Mouse (Mus musculus) embryonic facial prominence, embryonic 11.5 days (tissue): Measurements from ENCODE around the gene Cyp2s1. TPM values are rescaled to one million over a fixed set of nuclear protein-coding genes. Genes with fewer than 3 reads are reported as not detected.
A peak's percentile ranks its signal among the peaks of the same experiment; 100 is the strongest.

Source experiments
- ATAC-seq: fragments of 200-750 bp; cut with Nextera tagmentation; replicated peaks from 2 replicates; pipeline ENCODE4 v1.8.0; 2017; ENCODE audit warnings: low read depth; ENCODE audit not compliant: insufficient number of reproducible peaks, low FRiP score, low TSS enrichment
- DNase-seq: peaks from one replicate; pipeline ENCODE4 v3.0.0-alpha.2; 2015; ENCODE audit warnings: low spot score
- H3K27ac ChIP-seq: fragments of 300-500 bp; sonication (generic); replicated peaks from 2 replicates; pipeline ENCODE4 v1.5.1; 2014; ENCODE audit warnings: mild to moderate bottlenecking, low read depth, low read length, control low read depth
- H3K27me3 ChIP-seq: fragments of 300-500 bp; sonication (generic); 2 replicates; pipeline ENCODE4 v1.6.1; 2014; ENCODE audit warnings: mild to moderate bottlenecking, low read length, moderate library complexity, mixed read lengths; ENCODE audit not compliant: control insufficient read depth, insufficient read depth
- H3K36me3 ChIP-seq: fragments of 300-500 bp; sonication (generic); replicated peaks from 2 replicates; pipeline ENCODE4 v1.6.1; 2014; ENCODE audit warnings: low read depth, mild to moderate bottlenecking, low read length, moderate library complexity, mixed read lengths; ENCODE audit not compliant: control insufficient read depth, insufficient read depth
- H3K4me1 ChIP-seq: fragments of 300-500 bp; sonication (generic); 2 replicates; pipeline ENCODE4 v1.6.1; 2014; ENCODE audit warnings: low read length, mixed read lengths; ENCODE audit not compliant: control insufficient read depth, insufficient read depth
- H3K4me2 ChIP-seq: fragments of 300-500 bp; sonication (generic); 2 replicates; pipeline ENCODE4 v1.6.1; 2014; ENCODE audit warnings: low read depth, mild to moderate bottlenecking, control low read depth, low read length, moderate library complexity
- H3K4me3 ChIP-seq: fragments of 300-500 bp; sonication (generic); 2 replicates; pipeline ENCODE4 v1.5.1; 2014; ENCODE audit warnings: low read depth, low read length, control low read depth
- H3K9ac ChIP-seq: fragments of 300-500 bp; sonication (generic); replicated peaks from 2 replicates; pipeline ENCODE4 v1.6.1; 2014; ENCODE audit warnings: mild to moderate bottlenecking, control low read depth, low read length
- H3K9me3 ChIP-seq: fragments of 300-500 bp; sonication (generic); replicated peaks from 2 replicates; pipeline ENCODE4 v1.6.1; 2016; ENCODE audit warnings: mild to moderate bottlenecking, low read length, inconsistent platforms, mixed read lengths; ENCODE audit not compliant: control insufficient read depth
- WGBS: fragments of 180-500 bp; shearing (Covaris S2); extraction: QIAGEN DNeasy Blood & Tissue Kit; methylation state at CpG from one replicate; pipeline ENCODE4 v1.1.7; 2014; 5-methylcytosine and 5-hydroxymethylcytosine counted together
- polyA plus RNA-seq: library from polyadenylated mRNA; unstranded; fragments of >200 nt; fragmentation: Nextera tagmentation; extraction: Ambion mirVana; gene quantifications from 2 replicates; pipeline ENCODE4 v1.2.1, GENCODE M21; 2014

Cyp2s1 gene
- polyA plus RNA-seq, result 2.5 and 3.4 TPM in 2 replicates

DNA sequence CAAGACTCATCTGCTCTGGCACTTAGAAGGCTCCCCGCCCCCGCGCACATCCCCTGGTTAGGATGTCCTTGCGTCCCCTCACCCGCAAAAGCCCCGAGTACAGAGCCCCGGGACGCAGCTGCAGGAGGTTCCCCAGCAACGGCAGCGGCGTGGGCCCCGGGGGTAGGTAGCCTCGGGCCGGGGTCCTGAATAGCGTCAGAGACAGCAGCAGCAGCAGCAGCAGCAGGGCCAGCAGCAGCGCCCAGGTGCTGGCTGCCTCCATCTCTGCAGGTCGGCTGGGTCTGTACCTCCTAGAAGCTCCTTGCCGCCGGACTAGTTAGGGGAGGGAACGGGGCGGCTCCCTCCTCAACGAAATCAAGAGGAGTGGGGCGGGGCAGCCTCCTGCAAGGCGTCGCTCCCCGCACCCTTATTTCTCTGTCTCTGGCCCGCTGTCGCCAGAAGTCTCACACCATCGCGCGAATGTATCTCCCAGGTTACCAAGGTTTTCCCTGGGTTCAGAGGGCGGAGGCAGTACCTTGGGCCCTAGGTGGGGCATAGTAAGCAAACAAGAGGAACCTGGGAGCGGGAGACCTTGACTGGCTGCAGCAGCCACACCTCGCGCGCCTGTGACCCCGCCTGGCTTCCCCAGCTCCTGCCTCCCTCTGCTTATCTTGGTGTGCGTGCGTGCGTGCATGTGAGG is at the start of gene Cyp2s1:
Gene Cyp2s1, minus strand, starts transcription at position 673 of the 679 bp plus-strand sequence.
- peak within 1 kb of the TSS; percentile 45 for H3K4me3 ChIP-seq
- no peaks in the 10 kb centered on the region for H3K27me3 ChIP-seq
- no peaks in the 10 kb centered on the region for H3K9me3 ChIP-seq
- H3K4me1 ChIP-seq, result no peaks in the 10 kb centered on the region; the same call in 1 of the 2 replicates
- H3K36me3 ChIP-seq, result no peaks in the 10 kb centered on the region
- under 1% methylated on average over 38 of the region's 40 CpGs for WGBS
- H3K4me2 ChIP-seq, result peak within 1 kb of the TSS; percentile 91
- DNase-seq (peak; percentile 46), ATAC-seq (peak; percentile 75)
- H3K27ac ChIP-seq, result no peak within 1 kb of the TSS
- peak within 1 kb of the TSS; percentile 58 for H3K9ac ChIP-seq

DNA sequence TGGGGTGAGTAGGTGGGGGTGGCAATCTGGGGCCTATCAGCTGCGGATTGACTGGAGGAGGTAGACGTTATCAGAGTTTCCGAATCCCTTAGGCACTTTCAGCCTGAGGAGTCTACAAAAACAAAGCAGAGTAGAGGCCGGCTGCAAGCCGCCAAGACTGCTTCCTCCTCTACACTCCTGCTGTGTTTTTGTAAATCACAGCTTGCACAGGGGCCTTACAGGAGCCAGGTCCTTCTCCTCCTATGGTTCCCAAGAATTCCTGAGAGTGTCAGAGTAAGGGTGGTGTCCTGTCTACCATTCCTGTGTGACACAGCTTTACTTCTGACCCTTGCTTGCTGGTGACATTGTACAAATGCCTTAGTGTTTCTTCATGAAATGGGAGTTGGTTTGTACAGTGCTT is 48.1 kb upstream of the Cyp2s1 start:
- H3K4me1 ChIP-seq, result no peaks in the 10 kb centered on the region
- no peak for DNase-seq
- H3K27ac ChIP-seq, result no peak overlapping the region
- H3K36me3 ChIP-seq, result no peaks in the 10 kb centered on the region
- 25% methylated on average over 5 of the region's 5 CpGs for WGBS
- no peak overlapping the region for H3K4me3 ChIP-seq
- no peak overlapping the region for H3K9ac ChIP-seq
- no peak for ATAC-seq
- no peaks in the 10 kb centered on the region for H3K9me3 ChIP-seq
- no peak overlapping the region for H3K4me2 ChIP-seq
- no peaks in the 10 kb centered on the region for H3K27me3 ChIP-seq

DNA sequence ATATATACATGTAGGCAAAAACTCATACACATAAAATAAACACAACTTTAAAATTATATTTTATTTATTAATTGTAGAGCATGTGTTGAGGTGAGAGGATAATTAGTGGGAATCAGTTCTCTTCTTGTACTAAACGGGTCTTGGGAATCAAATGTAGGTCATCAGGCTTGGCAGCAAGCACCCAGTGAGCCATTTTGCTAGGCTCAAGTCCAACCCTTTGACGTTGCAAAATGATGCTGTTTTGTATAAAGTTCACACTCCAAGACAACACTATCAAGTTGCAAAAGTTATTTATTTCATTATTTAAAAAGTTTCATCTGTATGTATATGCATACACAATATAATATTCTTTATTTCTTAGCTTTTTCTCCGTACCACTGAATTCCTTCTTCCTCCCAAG is 47.0 kb upstream of the Cyp2s1 start:
- Histone ChIP-seq H3K36me3 (no peaks in the 10 kb centered on the region), H3K4me1 (no peaks in the 10 kb centered on the region), H3K9ac (no peak overlapping the region), H3K9me3 (no peaks in the 10 kb centered on the region), H3K27ac (no peak overlapping the region), H3K4me2 (no peak overlapping the region), H3K4me3 (no peak overlapping the region), H3K27me3 (no peaks in the 10 kb centered on the region)
- 81% methylated on average over 3 of the region's 3 CpGs for WGBS
- DNase-seq (no peak), ATAC-seq (no peak)

DNA sequence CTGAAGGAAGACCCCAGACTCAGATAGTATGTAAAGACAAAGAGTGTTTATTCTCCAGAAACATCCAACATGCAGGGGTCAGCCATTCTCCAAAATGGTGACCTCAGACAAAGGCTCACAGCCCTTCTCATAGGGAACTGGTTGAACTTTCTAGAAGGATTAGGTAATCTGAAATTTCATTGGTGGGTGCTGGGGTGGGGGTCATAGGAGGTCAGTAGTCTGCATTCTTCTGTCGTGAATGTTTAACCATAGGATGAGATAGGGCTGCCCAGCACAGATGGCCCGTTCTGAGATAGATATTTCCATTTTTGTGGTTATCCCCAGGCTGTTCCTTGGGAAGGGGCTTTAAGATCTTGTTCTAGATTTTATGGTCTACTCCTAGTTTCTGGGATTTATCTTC is 45.7 kb upstream of the Cyp2s1 start:
- Histone ChIP-seq H3K27ac (no peak overlapping the region), H3K27me3 (no peaks in the 10 kb centered on the region), H3K36me3 (no peaks in the 10 kb centered on the region), H3K4me2 (no peak overlapping the region), H3K4me3 (no peak overlapping the region), H3K9me3 (no peaks in the 10 kb centered on the region), H3K9ac (no peak overlapping the region), H3K4me1 (no peaks in the 10 kb centered on the region)
- 78% methylated on average over 2 of the region's 2 CpGs for WGBS
- DNase-seq (no peak), ATAC-seq (no peak)

DNA sequence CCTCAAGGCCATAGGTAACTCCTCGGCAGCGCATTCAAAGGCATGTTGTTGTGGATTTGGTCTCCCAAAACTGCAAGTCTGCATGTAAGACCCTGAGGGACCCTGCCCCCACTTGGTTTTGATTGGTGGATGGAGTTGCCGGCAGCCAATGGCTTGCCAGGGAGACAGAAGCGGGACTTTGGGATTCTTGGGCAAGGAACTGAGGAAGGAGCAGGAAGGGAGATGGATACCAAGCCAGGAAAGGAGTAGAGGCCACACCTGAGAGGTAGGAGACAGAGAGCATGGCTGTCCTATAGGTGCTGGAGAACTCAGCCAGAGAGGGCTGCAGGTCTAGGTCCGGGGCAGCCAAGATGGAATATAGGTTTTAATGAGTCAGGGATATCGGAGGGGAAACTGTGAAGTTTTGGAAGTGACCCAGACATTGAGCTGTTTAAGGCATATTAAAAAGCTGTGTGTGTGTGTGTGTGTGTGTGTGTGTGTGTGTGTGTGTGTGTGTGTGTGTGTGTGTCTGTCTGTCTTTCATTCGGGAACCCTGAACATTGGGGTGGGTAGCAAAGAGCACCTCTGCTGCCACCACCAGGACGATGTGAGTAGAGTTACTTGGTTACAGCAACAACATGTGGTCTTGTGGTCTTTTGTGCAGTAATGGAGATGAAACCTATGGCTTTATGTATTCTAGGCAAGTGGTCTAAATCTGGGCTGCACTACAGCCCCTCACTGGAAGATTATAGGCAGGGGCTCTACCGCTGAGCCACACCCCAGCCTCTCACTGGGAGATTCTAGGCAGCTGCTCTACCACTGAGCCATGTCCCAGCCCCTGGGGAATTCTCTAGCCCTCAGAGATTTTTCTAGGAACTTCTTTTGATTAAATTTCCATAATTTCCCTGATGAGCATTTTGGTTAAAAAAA is 43.5 kb upstream of the Cyp2s1 start:
- no peaks in the 10 kb centered on the region for H3K27me3 ChIP-seq
- H3K36me3 ChIP-seq, result no peaks in the 10 kb centered on the region
- peak overlapping the region; percentile 45 for H3K4me2 ChIP-seq
- WGBS, result 15% methylated on average over 9 of the region's 9 CpGs
- no peaks in the 10 kb centered on the region for H3K4me1 ChIP-seq
- H3K27ac ChIP-seq, result no peak overlapping the region
- no peaks in the 10 kb centered on the region for H3K9me3 ChIP-seq
- ATAC-seq (peak; percentile 65; the same call in 1 of the 2 replicates), DNase-seq (peak; percentile 77)
- H3K4me3 ChIP-seq, result peak overlapping the region; percentile 19; the same call in 1 of the 2 replicates
- H3K9ac ChIP-seq, result no peak overlapping the region

DNA sequence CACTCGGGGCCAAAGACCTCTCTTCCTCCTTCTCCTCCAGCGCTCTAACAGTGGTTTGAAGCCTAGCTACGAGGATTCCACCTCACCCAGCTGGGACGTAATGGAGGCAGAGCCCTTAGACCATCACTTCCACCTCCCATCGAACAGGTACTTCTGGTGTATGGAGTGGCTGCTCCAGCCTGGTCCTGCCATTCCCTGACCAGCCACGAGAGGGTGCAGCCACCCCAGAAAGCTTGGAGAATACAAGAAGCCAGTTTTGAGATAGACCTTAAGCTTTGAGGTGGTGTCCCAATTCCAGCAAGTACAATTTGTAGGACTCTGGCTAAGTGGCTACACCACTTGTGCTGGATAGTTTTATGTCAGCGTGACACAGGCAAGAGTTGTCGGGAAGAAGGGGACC is 38.4 kb upstream of the Cyp2s1 start:
- Histone ChIP-seq H3K36me3 (no peaks in the 10 kb centered on the region), H3K4me2 (no peak overlapping the region), H3K9me3 (no peaks in the 10 kb centered on the region), H3K4me3 (no peak overlapping the region), H3K9ac (no peak overlapping the region), H3K27ac (no peak overlapping the region), H3K4me1 (no peaks in the 10 kb centered on the region), H3K27me3 (no peaks in the 10 kb centered on the region)
- peak; percentile 57 for DNase-seq
- 29% methylated on average over 8 of the region's 8 CpGs for WGBS
- ATAC-seq, result no peak

DNA sequence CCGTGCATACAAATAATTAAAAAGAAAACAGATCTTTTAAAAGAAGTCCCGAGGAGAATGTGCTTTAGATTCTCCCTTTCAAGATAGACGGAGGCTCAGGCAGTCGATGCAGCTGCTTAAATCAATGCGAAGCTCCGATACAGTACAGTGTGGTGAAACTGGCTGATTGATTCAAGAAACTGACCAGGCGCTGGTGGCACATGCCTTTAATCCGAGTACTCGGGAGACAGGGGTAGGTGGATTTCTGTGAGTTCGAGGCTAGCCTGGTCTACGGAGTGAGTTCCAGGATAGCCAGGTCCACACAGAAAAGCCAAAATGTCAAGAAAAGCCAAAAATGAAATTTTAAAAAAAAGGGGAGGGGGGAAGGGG is 31.7 kb upstream of the Cyp2s1 start:
- ATAC-seq, result peak; percentile 68; the same call in 1 of the 2 replicates
- peak overlapping the region; percentile 50 for H3K9ac ChIP-seq
- 19% methylated on average over 11 of the region's 11 CpGs for WGBS
- H3K4me1 ChIP-seq, result no peaks in the 10 kb centered on the region
- H3K36me3 ChIP-seq, result no peaks in the 10 kb centered on the region
- peak overlapping the region; percentile 44 for H3K4me2 ChIP-seq
- H3K9me3 ChIP-seq, result no peaks in the 10 kb centered on the region
- DNase-seq, result peak; percentile 39
- H3K27me3 ChIP-seq, result no peaks in the 10 kb centered on the region
- H3K4me3 ChIP-seq, result peak overlapping the region; percentile 32
- no peak overlapping the region for H3K27ac ChIP-seq
